Mouse (Mus musculus): Measurements from ENCODE around the gene Dgki.
"Not testable (repeated sequence)": the region's sequence is repeated elsewhere in the genome, so short reads cannot be mapped to it uniquely, and the experiment has no call there.

The Dgki gene

DNA sequence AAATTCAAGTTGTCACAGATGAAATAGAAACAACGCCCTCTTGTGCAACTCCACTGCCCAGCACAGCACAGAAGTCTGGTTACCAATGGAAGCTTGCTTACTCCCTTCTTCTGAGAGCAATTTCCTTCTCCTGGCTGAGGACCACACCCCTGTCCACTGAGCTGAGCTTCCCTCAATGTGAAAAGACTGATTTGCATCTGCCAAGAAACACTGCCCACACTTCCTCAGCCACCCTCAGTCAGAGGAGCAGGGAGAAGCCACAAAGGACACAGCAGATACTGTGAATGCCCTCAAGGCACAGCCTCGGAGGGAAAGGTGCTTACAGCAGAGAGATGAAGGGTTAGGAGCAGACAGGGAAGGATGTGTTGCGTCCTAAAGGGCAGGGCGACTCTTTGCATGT, 149.9 kb downstream of the Dgki start:
- no peak for DNase-seq (ENCODE audit: low read depth, low spot score)

DNA sequence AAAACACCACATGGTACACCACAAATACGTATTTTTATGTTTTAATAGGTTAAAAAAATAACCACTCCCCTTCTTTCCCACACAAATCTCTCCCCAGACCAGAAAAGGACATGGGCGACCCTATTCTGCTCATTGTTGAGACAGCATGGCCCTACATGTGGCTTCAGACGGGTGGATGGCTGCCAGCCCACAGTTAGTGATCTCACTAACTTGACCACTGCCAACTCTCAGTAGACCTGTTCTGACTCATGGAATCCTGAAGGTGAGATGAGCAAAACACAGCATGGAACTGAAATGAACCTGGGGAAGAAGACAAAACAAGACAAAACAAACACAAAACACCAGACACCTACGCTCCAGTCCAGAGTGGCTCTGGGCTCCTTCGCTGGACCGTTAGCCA, 150.8 kb downstream of the Dgki start:
- DNase-seq (ENCODE audit: low read depth, low spot score) = no peak

DNA sequence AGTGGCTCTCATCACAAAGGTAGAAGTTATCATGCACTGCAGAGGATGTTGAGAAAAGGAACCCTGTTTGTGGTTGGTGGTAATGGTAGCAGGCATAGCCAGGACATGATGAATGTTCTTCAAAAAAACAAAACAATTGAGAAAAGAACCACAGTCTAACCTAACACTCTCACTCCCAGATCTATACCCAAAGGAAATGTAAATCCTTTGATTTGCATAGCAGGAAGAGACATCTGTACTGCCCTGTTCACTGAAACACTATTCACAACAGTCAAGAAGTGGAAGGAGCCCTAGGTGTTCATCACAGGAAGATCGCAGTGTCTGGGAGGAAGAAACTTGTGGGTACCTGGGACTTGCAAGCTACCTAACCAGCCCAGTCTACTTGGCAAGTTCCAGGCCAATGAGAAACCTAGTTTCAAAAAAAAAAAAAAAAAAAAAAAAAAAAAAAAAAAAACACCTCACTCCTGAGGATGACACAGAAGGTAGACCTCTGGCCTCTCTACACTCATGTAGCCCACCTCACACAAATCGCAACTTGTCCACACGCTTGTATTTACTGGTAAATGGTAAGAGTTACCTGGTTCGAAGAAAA, 152.5 kb downstream of the Dgki start:
- DNase-seq (ENCODE audit: low read depth, low spot score) = no peak

DNA sequence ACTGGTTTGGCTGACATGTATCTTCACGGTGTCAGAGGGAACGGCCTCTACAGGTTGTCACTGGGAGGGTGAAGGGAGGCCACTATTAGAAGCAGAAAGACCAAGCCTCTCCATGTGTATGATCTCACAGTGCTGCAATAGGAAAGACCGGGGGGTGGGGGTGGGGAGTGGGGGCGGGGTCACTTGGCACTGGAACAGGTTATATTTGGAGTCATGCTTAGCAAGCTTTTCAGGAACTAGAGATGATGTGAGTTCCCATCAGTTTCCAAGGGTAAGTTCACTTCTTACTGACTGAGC, 156.2 kb downstream of the Dgki start:
- no peak for DNase-seq (ENCODE audit: low read depth, low spot score)

DNA sequence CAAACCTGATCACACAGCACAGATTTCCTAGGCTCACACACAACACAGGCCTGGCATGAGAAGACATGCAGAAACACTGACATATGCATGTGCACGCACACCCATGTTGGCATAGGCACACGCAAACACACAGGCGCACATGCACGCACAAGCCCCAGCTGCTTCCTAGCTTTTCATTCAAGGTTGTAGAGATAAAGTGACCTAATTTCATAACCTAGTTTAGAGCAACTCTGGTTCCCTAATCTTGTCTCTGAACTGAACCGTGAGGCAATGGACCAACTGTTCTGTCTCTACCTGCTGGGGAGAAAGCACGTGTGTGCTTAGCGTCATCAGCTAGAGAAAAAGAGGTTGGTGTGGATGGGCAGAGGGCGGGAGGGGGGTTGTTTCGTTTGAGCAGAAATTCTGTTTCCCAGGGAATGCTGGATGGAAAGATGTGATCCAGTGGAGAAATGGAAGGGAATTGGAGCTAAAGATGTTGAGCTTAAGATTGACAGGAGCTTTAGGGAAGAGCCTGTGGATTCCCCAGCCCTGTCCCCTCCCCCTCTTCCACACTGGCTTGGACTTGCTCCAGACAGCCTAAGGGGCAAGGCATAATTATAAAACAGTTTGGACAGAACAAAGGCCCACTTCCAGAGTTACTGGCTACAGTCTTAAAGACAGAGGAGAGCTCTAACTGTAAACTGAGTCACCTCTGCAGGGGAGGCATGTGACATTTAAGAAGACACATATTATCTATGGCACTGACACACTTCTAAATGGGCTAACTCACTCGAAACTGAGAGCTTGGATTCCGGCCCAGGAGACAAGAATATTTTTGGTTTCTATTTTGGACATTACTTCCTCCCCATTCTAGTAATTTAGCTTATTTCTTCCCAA, 156.8 kb downstream of the Dgki start:
- no peak for DNase-seq (ENCODE audit: low read depth, low spot score)

DNA sequence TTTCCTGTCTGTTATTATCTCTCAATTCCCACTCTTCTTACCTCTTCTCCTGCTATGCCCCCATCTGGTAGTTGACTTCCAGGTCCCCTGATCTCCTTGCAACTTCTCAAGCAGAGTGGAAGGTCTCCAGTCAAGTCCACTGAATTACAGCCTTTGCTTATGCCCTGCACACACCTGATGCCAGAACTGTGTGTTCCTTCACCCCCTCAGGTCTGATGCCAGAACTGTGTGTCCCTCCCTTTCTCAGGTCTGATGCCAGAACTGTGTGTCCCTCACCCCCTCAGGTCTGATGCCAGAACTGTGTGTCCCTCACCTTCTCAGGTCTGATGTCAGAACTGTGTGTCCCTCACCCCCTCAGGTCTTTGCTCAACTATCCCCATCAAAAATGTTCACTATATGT, 161.2 kb downstream of the Dgki start:
- no peak for DNase-seq (ENCODE audit: low read depth, low spot score)

DNA sequence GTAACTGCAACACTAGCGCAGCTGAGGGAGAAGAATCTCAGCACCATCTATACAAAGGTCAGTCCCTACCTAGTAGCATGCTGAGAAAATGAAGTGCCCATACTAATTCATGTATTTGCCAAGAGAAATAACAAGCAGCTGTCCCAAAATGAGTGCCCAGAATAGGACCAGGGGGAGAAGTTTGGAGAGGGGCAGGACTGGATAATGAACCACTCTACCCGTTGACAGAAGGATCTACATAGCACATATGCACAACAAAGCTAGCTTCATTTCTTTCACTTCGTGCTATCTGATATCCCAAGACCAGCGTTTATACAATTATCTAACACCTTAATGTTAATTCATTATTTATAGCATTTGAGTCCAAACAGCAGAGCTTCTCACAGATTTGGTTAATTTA, 168.7 kb downstream of the Dgki start:
- no peak for DNase-seq (ENCODE audit: low read depth, low spot score)

DNA sequence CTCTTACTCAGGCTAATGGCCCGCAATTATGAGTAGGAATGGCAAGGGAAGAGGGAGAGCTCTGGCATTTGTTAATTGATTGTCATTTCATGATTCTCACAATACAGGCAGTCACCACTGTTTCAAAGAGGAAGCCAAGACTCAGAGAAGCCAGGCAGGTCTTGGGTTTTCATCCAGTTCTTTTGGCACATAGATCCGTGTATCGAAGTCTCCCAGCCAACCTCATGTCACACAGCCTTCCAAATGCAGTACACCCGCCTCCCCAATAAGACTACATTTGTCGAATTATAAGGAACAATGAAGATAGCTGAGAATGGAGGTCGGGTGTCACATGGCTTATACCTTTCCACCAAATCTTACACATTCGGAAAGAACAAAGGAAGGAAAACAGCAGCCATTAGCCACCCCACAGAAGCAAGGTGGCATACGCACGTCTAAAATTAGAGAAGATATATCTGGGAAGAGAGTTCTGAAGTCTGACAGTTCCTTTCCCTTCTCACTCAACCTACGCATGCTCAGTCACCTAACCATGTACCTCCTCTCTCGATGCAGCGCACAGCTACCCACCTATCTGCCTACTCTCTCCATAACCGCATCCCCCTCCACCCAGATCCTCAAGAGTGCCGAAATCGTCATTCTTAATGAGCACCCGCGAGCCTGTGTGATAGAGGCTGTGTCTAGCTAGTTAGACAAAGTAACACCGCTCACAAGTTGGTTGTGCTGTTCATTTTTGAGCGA, 179.4 kb downstream of the Dgki start:
- DNase-seq (ENCODE audit: low read depth, low spot score) = no peak

DNA sequence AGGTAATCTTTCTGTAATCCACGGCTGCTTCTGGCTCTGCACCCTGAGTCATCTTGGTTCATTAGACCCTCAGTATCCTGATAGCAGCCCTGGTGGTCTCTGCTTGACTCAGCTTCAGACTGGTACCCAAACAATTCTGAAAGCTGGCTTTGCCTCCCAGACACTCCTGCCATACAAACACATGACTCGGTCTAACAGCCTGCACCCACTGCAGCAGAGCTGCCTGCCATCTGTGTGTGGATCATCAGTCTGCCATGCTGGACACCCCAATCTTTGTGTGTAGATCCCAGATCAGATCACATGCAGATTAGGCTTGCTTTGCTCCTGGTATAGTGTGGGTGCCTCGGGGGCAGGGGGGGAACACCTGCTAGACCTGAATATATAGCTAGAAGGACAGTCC, 180.8 kb downstream of the Dgki start:
- no peak for DNase-seq (ENCODE audit: low read depth, low spot score)

DNA sequence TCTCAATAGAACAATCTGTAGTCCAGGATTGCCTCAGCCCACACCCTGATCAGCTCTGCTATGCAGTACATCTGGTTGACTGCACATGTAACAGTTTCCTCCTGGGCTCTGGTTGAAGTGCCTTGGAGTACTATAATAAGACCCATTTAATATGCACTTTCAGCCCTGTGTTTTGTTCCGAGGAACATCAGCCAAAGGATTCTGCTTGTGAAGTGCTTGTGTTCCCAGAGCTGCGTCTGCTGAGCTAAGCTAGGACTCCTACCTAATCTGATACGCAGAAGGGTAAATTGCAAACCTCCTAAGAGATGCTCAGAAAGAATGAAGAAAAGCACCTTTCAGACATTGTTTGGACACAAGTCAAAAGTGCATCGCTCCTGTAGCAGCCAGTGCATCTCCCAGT, 186.9 kb downstream of the Dgki start:
- DNase-seq (ENCODE audit: low read depth, low spot score) = no peak

DNA sequence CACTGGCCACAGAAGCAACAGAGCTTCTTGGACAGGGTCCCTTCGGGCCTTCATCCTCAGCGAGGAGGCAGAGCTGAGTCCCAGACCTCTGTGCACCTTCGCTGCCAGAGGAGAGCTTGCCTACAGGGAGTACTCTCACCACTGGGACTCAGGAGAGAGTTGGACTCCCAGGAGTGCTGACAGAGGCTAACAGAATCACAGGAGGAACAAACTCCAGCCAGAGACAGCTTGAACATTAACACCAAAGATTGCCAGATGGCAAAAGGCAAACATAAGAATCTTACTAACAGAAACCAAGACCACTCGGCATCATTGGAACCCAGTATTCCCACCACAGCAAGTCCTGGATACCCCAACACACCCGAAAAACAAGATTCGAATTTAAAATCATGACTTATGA, 193.7 kb downstream of the Dgki start:
- not testable (repeated sequence) for DNase-seq (ENCODE audit: low read depth, low spot score)

DNA sequence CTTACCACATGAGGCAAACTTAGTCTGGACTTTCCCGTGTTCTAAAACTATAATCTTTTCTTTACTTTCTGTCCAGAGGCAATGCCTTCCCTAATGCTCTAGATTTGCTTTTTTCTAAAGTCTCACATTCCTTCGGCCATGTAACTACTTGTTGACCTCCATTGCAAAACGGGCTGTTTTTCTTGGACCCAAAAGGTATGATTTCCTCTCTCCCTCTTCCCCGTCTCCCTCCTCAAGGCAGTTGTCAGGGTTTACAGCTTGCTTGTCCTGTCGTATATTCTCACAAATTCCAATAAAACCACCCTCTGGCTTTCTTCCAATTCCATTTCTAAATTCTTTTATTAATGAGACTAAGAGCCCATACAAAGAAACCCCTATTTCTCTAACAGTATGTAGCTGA, 199.6 kb downstream of the Dgki start:
- no peak for DNase-seq (ENCODE audit: low read depth, low spot score)

DNA sequence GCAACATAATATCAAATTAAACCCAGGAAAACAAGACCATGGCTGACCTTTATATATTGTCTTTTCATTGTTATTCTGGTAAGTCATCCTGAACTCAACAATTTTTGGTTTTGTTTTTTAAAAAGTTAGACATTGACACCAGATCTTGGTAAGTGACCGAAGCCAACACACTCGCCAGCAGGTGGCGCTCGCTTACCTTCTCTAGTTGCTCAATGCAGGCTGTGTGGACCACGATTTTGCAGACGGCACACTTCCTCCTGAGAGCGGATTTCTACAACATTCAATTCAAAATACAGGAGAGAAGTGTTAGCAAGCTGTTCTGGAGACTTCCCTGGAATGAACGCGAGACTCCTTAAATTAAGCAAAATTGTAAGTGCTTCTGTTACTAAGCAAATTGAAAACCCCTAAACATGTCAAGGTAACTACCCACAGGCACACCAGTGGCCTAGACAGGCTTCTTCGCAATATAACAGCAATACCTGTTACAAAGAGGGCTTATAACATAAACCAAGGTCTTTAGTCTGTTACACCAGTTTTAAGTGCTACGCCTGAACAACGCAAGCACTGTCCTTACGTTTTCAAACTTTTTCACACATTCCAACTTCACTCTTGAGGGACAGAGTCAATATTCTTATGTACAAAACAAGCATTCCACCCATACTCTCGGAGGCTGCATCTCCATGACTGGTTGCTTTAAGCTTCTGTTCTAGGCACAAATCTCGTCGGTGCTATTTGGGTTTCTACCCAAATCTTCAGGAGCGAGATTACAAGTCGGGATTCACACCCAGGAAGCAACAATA, 202.4 kb downstream of the Dgki start:
- peak; percentile 89 for DNase-seq (ENCODE audit: low read depth, low spot score)

DNA sequence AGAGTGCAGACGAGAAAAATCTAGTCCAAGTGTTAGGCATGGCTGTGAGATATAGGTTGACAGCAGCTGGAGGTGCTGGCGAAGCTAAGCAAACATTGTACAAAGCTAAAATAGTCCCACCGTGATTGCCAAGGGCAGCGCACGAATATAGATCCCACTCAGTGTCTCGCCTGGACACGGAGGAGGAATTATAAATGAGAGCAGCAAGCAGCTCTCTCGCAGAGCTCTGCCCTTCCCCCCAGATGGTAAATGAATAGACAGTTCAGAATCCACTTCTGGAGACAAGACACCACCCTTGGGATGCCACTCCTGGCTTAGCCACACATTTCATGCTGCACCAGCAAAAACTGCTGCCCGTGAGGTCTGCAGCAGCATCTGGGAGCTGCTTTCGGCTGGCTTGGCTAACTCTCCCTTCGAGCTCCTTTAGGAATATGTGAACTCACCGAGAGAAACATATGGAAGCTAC, 203.1 kb downstream of the Dgki start:
- no peak for DNase-seq (ENCODE audit: low read depth, low spot score)

DNA sequence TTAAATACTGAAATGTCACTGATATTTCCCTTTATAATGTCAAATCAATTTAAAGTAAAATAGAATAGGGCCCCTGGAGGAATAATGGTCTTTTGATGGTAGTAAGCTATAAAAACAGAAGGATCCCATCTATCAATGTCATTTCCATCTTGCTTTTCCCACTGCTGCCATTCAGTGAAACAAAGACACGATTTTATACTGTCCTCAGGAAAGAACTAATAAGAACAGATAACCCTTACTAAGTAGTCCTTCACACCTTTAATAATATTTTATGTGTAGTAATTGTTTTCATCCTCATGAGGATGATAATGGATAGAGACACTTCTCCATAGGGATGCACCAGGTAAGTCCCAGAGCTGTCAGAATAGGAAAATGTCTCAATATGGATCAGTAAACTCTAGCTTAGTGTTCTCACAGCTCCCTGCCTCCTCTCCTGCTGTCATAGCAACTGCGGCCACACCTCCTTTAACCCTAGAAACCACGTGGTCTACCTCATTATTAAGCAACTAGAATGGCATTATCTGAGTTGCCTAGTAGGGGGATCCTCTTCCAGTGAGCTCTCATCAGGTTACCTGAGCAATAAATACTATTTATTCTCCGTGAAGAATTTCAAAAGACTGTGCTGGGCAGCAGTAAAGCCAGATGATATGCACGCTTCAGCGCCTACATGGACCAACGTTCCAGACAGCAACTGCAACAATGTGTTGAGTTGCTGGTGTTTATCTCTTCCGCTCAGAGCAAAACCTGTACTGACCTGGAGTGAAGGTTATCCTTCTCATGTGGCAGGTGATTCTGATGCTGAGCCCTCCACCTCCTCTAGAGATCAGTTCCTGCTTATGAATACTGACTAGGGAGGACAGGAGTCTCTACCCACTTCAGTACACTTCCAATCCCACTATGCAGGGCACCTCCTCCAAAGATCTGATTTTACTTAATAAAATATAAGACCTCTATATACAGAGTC, 210.6 kb downstream of the Dgki start:
- DNase-seq (ENCODE audit: low read depth, low spot score) = no peak

DNA sequence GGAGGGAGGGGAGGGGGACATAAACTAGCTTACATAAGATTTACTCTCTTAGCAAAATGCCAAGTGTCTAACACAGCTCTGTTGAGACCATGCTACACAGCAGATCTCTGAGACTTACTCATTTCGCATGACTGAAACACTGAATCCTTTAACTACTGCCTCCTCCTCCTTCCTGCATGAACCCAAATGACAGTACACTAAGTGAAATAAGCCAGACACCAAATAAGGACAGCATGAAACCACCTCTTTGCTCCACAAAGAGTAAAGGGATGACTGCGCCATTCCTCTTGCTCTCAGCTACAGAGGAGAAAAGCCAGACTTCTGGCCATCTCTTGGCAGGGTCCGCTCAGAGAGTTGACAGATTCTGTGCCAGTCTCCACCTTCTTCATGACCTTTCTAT, 217.0 kb downstream of the Dgki start:
- no peak for DNase-seq (ENCODE audit: low read depth, low spot score)

DNA sequence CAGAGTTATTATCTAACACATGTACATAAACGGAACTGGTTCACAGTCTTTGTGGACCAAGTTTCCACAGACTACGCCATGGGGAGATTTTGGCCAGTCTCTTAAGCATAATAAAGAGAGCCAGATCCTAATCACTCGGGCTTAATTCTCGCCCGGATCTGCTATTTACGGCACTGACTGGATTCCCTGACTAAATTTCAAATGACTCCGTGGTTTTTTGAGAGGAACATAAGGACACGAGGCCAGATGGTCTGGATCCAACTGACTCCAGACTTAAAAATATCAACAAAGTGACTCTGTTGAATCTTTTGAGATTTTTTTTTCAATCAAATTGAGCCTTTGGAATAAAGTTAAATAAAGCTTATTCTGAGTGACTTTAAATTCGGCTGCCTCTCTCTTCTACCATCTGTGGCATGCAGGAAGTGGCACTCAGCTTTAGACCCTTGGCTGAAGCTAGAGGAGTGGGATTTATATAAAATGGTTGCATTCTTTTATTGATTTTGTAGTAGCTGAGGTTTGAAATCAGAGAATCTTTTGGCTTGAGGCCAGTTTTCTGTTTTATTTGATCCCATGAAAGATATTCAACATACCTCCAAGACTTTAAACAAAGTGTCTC, 227.5 kb downstream of the Dgki start:
- no peak for DNase-seq (ENCODE audit: low read depth, low spot score)

DNA sequence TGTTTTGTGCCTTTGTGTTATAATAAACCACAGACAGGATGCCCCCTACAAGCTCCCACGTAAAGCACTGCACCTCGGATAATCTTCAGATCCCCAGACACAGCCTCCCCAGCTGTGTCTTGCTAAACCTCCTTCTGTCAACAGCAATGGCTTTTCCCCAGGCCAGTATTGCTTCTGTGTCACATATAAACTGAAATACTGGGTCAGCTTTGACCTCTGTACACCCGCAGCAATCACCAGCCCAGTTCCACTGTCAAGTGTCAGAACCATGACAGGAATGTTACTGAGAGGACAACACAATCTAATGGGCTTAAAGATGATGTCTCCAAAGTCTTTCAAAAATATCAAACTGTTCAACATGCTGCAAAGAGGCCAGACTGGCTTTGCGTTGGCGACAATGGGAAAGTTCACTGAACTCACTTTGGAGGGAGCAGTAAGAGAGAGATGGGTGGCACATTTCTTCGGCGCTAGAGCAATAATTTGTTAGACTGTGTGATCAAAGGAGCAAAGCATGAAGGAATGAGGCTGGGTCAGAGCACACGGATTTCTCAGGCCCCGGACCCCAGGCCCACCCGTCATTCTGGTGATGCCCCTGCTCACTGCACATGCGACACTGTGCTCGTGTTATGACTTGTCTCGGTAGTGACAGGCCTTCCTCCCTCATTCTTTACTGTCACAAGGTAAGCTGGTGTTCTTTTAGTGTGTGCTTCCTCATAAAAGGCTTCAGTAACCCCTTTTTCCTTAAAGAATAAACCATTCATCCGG, 230.0 kb downstream of the Dgki start:
- DNase-seq (ENCODE audit: low read depth, low spot score) = no peak

DNA sequence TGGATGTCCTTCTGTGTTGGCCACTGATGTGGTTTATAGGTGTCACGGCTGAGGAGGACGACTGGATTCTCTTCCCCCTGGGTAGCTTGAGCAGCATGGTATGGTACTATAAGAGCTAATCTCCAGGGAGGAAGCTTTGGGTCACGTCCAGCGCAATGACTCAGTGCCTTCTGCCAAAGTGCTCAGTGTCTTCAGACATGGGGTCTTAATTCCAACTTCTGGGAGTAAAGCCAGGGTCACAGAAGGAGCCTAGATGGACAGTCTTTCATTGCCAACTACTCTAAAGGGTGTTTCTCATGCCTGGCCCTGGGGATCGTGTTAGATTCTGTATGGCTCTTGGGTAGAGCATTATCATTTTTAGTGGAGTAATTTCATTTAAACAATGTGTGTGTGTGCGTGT, 231.2 kb downstream of the Dgki start:
- no peak for DNase-seq (ENCODE audit: low read depth, low spot score)

DNA sequence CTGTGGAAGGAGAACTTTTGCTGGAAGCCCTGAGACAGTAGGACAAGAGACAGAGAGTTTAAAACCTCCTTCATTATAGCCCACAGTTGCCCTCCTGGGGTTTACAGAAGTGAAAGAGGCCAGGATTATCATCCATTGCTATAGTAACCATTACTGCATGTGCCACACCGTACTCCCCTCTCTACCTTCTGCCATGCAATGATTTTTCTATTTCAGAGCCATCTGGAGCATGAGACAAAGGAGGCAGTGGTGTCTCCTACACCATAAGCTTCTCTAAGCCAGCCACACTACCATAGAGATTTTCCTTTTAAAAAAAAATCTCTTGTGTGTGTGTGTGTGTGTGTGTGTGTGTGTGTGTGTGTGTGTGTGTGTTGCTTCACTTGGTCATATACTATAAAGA, 232.6 kb downstream of the Dgki start:
- DNase-seq (ENCODE audit: low read depth, low spot score) = no peak

All from forelimb bud, embryonic 11.5 days (tissue).